Comparison of ENCODE assay signal across 12 mouse cellular contexts in genomic region chr16:21854589-21855284, GRCm38 (mm10).
DNase-seq lines count a peak whose midpoint lies in the region; ATAC-seq and TF ChIP-seq lines count a peak whose summit lies in the region.
"Had no signal": no experiment of that assay in that cellular context is flagged by ENCODE, and none has a peak within 500 bp of the region (broad histone marks: within the 10 kb centered on the region; RNA-seq: fewer than 3 reads in every experiment).

No protein-coding gene starts in this region.

- TF ChIP-seq CTCF in stomach, postnatal 0 days (IDR thresholded peaks at IDR 0.05; ENCODE audit: low read depth) = no peak

- ATAC-seq in neural tube, embryonic 14.5 days (ENCODE audit: low read depth) = no peak
- ATAC-seq in stomach, postnatal 0 days (ENCODE audit: low FRiP score, low TSS enrichment) = no peak
- ATAC-seq: lung, postnatal 0 days had no signal

- no peak overlapping the region for H3K9ac ChIP-seq in neural tube, embryonic 14.5 days (replicated peaks; ENCODE audit: low read depth, low read length)
- no peak overlapping the region for H3K9ac ChIP-seq in stomach, postnatal 0 days (ENCODE audit: low read length)
- H3K9ac ChIP-seq: embryonic facial prominence, embryonic 12.5 days had no signal

- peak; percentile 57 for DNase-seq in layer of hippocampus, adult 9-11 months
- DNase-seq in layer of hippocampus, postnatal 10 days (ENCODE audit: low spot score in 2 of 2) = no peak
- peak; percentile 66 for DNase-seq in cerebellum, adult 9-10 months
- DNase-seq in cerebellum, postnatal 36 days = peak; percentile 40 to 46
- no peak for DNase-seq in stomach, postnatal 0 days (ENCODE audit: low spot score)
- no peak for DNase-seq in kidney, postnatal 36 days
- DNase-seq: adrenal gland, adult 2 months; kidney, postnatal 25 days had no signal

- H3K4me2 ChIP-seq in neural tube, embryonic 14.5 days (ENCODE audit: low read depth, low read length) = no peak overlapping the region
- H3K4me2 ChIP-seq in stomach, postnatal 0 days (replicated peaks; ENCODE audit: low read depth) = no peak overlapping the region
- H3K4me2 ChIP-seq: embryonic facial prominence, embryonic 12.5 days; liver, embryonic 11.5 days had no signal

- no peaks in the 10 kb centered on the region for H3K27me3 ChIP-seq in neural tube, embryonic 14.5 days (ENCODE audit: control insufficient read depth, insufficient read depth, low read length)
- H3K27me3 ChIP-seq in stomach, postnatal 0 days (ENCODE audit: control insufficient read depth, insufficient read depth, low read length) = no peaks in the 10 kb centered on the region
- H3K27me3 ChIP-seq: embryonic facial prominence, embryonic 12.5 days had no signal

- peaks cover 49% of the 10 kb centered on the region for H3K4me1 ChIP-seq in neural tube, embryonic 14.5 days (ENCODE audit: control insufficient read depth, insufficient read depth, low read length)
- no peaks in the 10 kb centered on the region for H3K4me1 ChIP-seq in stomach, postnatal 0 days (replicated peaks; ENCODE audit: control insufficient read depth, insufficient read depth)

- H3K9me3 ChIP-seq in neural tube, embryonic 14.5 days (ENCODE audit: control insufficient read depth, low read length) = no peaks in the 10 kb centered on the region
- no peaks in the 10 kb centered on the region for H3K9me3 ChIP-seq in stomach, postnatal 0 days (ENCODE audit: control insufficient read depth, low read length)
- H3K9me3 ChIP-seq: embryonic facial prominence, embryonic 12.5 days had no signal

- no peak for TF ChIP-seq EP300 in stomach, postnatal 0 days (optimal IDR thresholded peaks at IDR 0.05)

- H3K36me3 ChIP-seq in neural tube, embryonic 14.5 days (ENCODE audit: control insufficient read depth, insufficient read depth, low read length) = no peaks in the 10 kb centered on the region
- no peaks in the 10 kb centered on the region for H3K36me3 ChIP-seq in stomach, postnatal 0 days (ENCODE audit: control insufficient read depth, insufficient read depth, low read length)
- H3K36me3 ChIP-seq: embryonic facial prominence, embryonic 12.5 days had no signal

- peak overlapping the region; percentile 78 for H3K27ac ChIP-seq in neural tube, embryonic 14.5 days (ENCODE audit: low read depth, low read length)
- H3K27ac ChIP-seq in stomach, postnatal 0 days (replicated peaks) = no peak overlapping the region
- H3K27ac ChIP-seq: embryonic facial prominence, embryonic 12.5 days had no signal

- H3K4me3 ChIP-seq in neural tube, embryonic 14.5 days (ENCODE audit: low read depth, low read length) = no peak overlapping the region
- no peak overlapping the region for H3K4me3 ChIP-seq in stomach, postnatal 0 days (ENCODE audit: low read depth, low read length)
- H3K4me3 ChIP-seq: embryonic facial prominence, embryonic 12.5 days had no signal

- WGBS in neural tube, embryonic 14.5 days = 65% methylated on average over 5 of the region's 5 CpGs
- 75% methylated on average over 5 of the region's 5 CpGs for WGBS in stomach, postnatal 0 days

Comparison
In these comparisons a context has a peak if more than half of its experiments do, and no peak if none do; other contexts are left out.
1. DNase-seq: peak in layer of hippocampus, adult 9-11 months (single experiment), cerebellum, adult 9-10 months (single experiment) and cerebellum, postnatal 36 days (2 of 2); none in layer of hippocampus, postnatal 10 days (0 of 2), stomach, postnatal 0 days (single experiment) and kidney, postnatal 36 days (0 of 2).